Mouse (Mus musculus): Measurements from ENCODE around the gene Cacna2d4. TPM values are rescaled to one million over a fixed set of nuclear protein-coding genes. Genes with fewer than 3 reads are reported as not detected.
A peak's percentile ranks its signal among the peaks of the same experiment; 100 is the strongest.

Cacna2d4 gene
- total RNA-seq, 4 experiments from 2014 or later = 0.93 to 3.8 (median 2.7) TPM

- DNase-seq (ENCODE audit: low spot score in 2 of 2) = peak; percentile 51 to 75
Measured at GRCm38 (mm10) chr6:119220297-119220696, 16.0 kb upstream of the Cacna2d4 start.

- DNase-seq (ENCODE audit: low spot score in 2 of 2) = no peak
Measured at GRCm38 (mm10) chr6:119224451-119225195, 11.7 kb upstream of the Cacna2d4 start.

- DNase-seq (ENCODE audit: low spot score in 2 of 2) = no peak
Measured at GRCm38 (mm10) chr6:119225226-119225625, 11.1 kb upstream of the Cacna2d4 start.

- DNase-seq (ENCODE audit: low spot score in 2 of 2) = no peak
Measured at GRCm38 (mm10) chr6:119225731-119226130, 10.6 kb upstream of the Cacna2d4 start.

GRCm38 (mm10) chr6:119227001-119227400 is 9.3 kb upstream of the Cacna2d4 start:
- no peak for DNase-seq (ENCODE audit: low spot score in 2 of 2)

GRCm38 (mm10) chr6:119228861-119229603 is 7.3 kb upstream of the Cacna2d4 start:
- peak in 1 of 2 experiments; percentile 46 for DNase-seq (ENCODE audit: low spot score in 2 of 2)

- no peak for DNase-seq (ENCODE audit: low spot score in 2 of 2)
Measured at GRCm38 (mm10) chr6:119233066-119233465, 3.3 kb upstream of the Cacna2d4 start.

- no peak for DNase-seq (ENCODE audit: low spot score in 2 of 2)
Measured at GRCm38 (mm10) chr6:119235441-119235840, 885 bp upstream of the Cacna2d4 start.

- peak; percentile 53 to 75 for DNase-seq (ENCODE audit: low spot score in 2 of 2)
Measured at GRCm38 (mm10) chr6:119237427-119237989, 1.2 kb downstream of the Cacna2d4 start.

- DNase-seq (ENCODE audit: low spot score in 2 of 2) = no peak
Measured at GRCm38 (mm10) chr6:119239341-119240005, 3.1 kb downstream of the Cacna2d4 start.

- DNase-seq (ENCODE audit: low spot score in 2 of 2) = no peak
Measured at GRCm38 (mm10) chr6:119240256-119240655, 3.9 kb downstream of the Cacna2d4 start.

GRCm38 (mm10) chr6:119240871-119241705 is 4.8 kb downstream of the Cacna2d4 start:
- DNase-seq (ENCODE audit: low spot score in 2 of 2) = no peak

GRCm38 (mm10) chr6:119246082-119246481 is 9.8 kb downstream of the Cacna2d4 start:
- DNase-seq (ENCODE audit: low spot score in 2 of 2) = no peak

- DNase-seq (ENCODE audit: low spot score in 2 of 2) = no peak
Measured at GRCm38 (mm10) chr6:119248578-119248977, 12.3 kb downstream of the Cacna2d4 start.

GRCm38 (mm10) chr6:119249726-119250125 is 13.4 kb downstream of the Cacna2d4 start:
- no peak for DNase-seq (ENCODE audit: low spot score in 2 of 2)

- no peak for DNase-seq (ENCODE audit: low spot score in 2 of 2)
Measured at GRCm38 (mm10) chr6:119251704-119252103, 15.4 kb downstream of the Cacna2d4 start.

- no peak for DNase-seq (ENCODE audit: low spot score in 2 of 2)
Measured at GRCm38 (mm10) chr6:119276713-119277112, 40.4 kb downstream of the Cacna2d4 start.

- peak; percentile 47 to 69 for DNase-seq (ENCODE audit: low spot score in 2 of 2)
Measured at GRCm38 (mm10) chr6:119280761-119281160, 44.4 kb downstream of the Cacna2d4 start.

- DNase-seq (ENCODE audit: low spot score in 2 of 2) = no peak
Measured at GRCm38 (mm10) chr6:119301310-119301709, 65.0 kb downstream of the Cacna2d4 start.

GRCm38 (mm10) chr6:119303331-119303730 is 67.0 kb downstream of the Cacna2d4 start:
- DNase-seq (ENCODE audit: low spot score in 2 of 2) = no peak
